Mouse (Mus musculus) ES-Bruce4 (cell line): ENCODE data around the gene Iffo2. TPM values are rescaled to one million over a fixed set of nuclear protein-coding genes. Genes with fewer than 3 reads are reported as not detected.

ENCODE experiments used
- H3K27ac ChIP-seq: 2 replicates; pipeline ENCODE4 v1.5.1; 2012; ENCODE audit warnings: low read length, inconsistent platforms; ENCODE audit not compliant: insufficient read depth
- H3K27me3 ChIP-seq: 2 replicates; pipeline ENCODE4 v1.6.1; 2012; ENCODE audit warnings: mild to moderate bottlenecking, low read length, inconsistent platforms; ENCODE audit not compliant: control insufficient read depth, poor library complexity, insufficient read depth, severe bottlenecking
- H3K36me3 ChIP-seq: 2 replicates; pipeline ENCODE4 v1.6.1; 2012; ENCODE audit warnings: inconsistent platforms, mild to moderate bottlenecking, low read length, moderate library complexity; ENCODE audit not compliant: control insufficient read depth, poor library complexity, insufficient read depth, severe bottlenecking
- H3K4me1 ChIP-seq: one replicate; pipeline ENCODE4 v1.8.1; 2011; ENCODE audit warnings: low read length; ENCODE audit not compliant: control insufficient read depth, insufficient read depth
- H3K4me3 ChIP-seq: 2 replicates; pipeline ENCODE4 v1.5.1; 2011; ENCODE audit warnings: low read depth, mild to moderate bottlenecking, low read length
- H3K9ac ChIP-seq: 2 replicates; pipeline ENCODE4 v1.6.1; 2012; ENCODE audit warnings: low read depth, mild to moderate bottlenecking, inconsistent platforms; ENCODE audit not compliant: poor library complexity, severe bottlenecking
- H3K9me3 ChIP-seq: replicated peaks from 2 replicates; pipeline ENCODE4 v1.6.1; 2012; ENCODE audit warnings: mild to moderate bottlenecking, low read length, inconsistent platforms; ENCODE audit not compliant: control insufficient read depth, poor library complexity, insufficient read depth, severe bottlenecking
- CTCF ChIP-seq: IDR thresholded peaks from one replicate; pipeline ENCODE4 v1.8.1; 2011; ENCODE audit warnings: low read depth, low read length
- EP300 ChIP-seq: IDR thresholded peaks from 2 replicates; pipeline ENCODE4 v1.6.1; 2011; ENCODE audit warnings: low read depth, low read length; ENCODE audit not compliant: insufficient read depth
- POLR2A ChIP-seq: IDR thresholded peaks from one replicate; pipeline ENCODE4 v1.8.1; 2011; ENCODE audit warnings: low read length; ENCODE audit not compliant: insufficient read depth
- polyA plus RNA-seq: library from polyadenylated mRNA; stranded (reverse); fragments of >200 nt; gene quantifications from 2 replicates; pipeline ENCODE4 v1.2.4, GENCODE M21; 2011; ENCODE audit warnings: low read depth; ENCODE audit not compliant: missing spikeins, insufficient read depth, insufficient read length

The Iffo2 gene
- polyA plus RNA-seq, 1 experiment, result 20.5 TPM

DNA sequence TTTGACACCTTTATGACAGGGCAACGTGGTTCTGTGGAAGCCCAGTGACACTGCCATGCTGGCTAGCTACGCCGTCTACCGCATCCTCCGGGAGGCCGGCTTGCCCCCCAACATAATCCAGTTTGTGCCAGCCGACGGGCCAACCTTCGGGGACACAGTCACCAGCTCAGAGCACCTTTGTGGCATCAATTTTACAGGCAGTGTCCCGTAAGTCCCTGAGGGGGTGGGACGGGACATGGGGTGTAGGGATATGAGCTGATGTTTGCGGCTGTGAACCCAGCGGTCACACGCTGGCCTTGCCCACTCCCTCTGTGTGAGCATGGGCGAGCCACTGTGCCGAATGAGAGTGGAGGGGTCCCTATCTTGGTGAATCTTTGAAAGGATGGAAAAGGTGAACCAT lies 108.0 kb downstream of the Iffo2 start:
- Histone ChIP-seq H3K27ac (no peak overlapping the region), H3K9me3 (no peaks in the 10 kb centered on the region), H3K36me3 (no peaks in the 10 kb centered on the region), H3K27me3 (no peaks in the 10 kb centered on the region), H3K4me1 (no peaks in the 10 kb centered on the region), H3K4me3 (no peak overlapping the region), H3K9ac (no peak overlapping the region)
- no peak for TF ChIP-seq EP300
- TF ChIP-seq POLR2A, result no peak
- no peak for TF ChIP-seq CTCF

DNA sequence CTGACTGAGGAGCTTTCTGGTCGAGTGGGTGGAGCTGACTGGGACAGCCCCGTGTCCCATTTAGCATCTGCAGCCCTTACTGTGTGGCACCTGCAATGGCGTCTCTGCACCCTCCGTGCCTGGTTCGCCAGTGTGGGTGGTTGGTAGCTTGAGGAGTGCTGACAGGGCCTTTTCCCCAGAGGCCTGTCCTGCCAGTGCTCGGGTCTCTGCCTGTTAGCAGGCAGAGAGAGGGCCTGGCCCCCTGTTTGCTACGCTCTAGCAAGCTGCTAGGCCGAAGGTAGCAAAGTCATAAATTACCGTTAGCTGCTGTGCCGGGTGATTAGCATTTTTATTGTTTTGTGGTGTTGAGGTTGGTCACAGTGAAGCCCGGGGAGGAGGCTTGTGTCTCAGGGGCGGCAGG lies 109.5 kb downstream of the Iffo2 start:
- Histone ChIP-seq H3K9ac (no peak overlapping the region), H3K36me3 (no peaks in the 10 kb centered on the region), H3K4me3 (no peak overlapping the region), H3K4me1 (no peaks in the 10 kb centered on the region), H3K9me3 (no peaks in the 10 kb centered on the region), H3K27ac (no peak overlapping the region), H3K27me3 (no peaks in the 10 kb centered on the region)
- TF ChIP-seq CTCF, result no peak
- TF ChIP-seq POLR2A, result no peak
- TF ChIP-seq EP300, result no peak

DNA sequence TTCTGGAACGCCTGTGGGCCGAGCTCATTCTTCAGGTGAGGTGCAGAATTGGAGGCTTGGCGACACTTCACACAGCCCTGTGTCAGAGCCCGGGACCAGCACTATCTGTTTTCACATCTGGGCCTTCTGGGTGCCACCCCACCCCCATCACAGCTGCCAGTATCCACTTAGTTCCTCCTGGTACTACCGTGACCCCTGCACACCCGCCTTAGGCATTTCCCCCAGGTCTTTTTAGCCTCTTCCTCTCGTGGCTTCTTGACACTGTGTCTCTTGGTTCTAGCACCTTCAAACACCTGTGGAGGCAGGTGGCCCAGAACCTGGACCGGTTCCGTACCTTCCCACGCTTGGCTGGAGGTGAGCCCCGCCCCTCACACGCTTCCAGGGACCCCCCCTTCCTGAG lies 110.0 kb downstream of the Iffo2 start:
- no peak overlapping the region for H3K4me3 ChIP-seq
- no peaks in the 10 kb centered on the region for H3K27me3 ChIP-seq
- no peaks in the 10 kb centered on the region; the same call in 1 of the 2 replicates for H3K36me3 ChIP-seq
- H3K9me3 ChIP-seq, result no peaks in the 10 kb centered on the region
- H3K27ac ChIP-seq, result no peak overlapping the region
- TF ChIP-seq EP300, result no peak
- no peak for TF ChIP-seq CTCF
- TF ChIP-seq POLR2A, result no peak
- no peaks in the 10 kb centered on the region for H3K4me1 ChIP-seq
- H3K9ac ChIP-seq, result no peak overlapping the region

DNA sequence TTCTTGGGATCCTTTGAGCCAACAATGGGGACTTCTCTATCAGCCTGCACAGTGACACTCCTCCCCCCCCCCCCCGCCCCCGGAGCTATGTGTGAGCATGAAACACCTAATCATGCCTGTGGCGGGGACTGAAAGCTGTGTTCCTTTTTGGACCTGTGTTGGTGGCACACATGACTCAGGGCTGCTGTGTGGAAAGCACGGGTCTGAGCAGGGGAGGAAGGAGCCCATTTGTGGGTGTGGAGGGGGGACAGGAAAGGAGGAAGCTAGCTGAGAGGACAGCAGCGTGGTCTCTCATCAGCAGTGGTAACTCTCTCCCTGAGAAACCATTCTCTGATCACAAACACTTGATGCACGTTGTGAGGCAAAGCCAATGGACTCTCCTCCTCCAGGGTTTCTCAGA lies 110.4 kb downstream of the Iffo2 start:
- Histone ChIP-seq H3K36me3 (no peaks in the 10 kb centered on the region; the same call in 1 of the 2 replicates), H3K4me3 (no peak overlapping the region), H3K27ac (no peak overlapping the region), H3K27me3 (no peaks in the 10 kb centered on the region), H3K9me3 (no peaks in the 10 kb centered on the region), H3K4me1 (no peaks in the 10 kb centered on the region), H3K9ac (no peak overlapping the region)
- no peak for TF ChIP-seq POLR2A
- no peak for TF ChIP-seq EP300
- TF ChIP-seq CTCF, result no peak

DNA sequence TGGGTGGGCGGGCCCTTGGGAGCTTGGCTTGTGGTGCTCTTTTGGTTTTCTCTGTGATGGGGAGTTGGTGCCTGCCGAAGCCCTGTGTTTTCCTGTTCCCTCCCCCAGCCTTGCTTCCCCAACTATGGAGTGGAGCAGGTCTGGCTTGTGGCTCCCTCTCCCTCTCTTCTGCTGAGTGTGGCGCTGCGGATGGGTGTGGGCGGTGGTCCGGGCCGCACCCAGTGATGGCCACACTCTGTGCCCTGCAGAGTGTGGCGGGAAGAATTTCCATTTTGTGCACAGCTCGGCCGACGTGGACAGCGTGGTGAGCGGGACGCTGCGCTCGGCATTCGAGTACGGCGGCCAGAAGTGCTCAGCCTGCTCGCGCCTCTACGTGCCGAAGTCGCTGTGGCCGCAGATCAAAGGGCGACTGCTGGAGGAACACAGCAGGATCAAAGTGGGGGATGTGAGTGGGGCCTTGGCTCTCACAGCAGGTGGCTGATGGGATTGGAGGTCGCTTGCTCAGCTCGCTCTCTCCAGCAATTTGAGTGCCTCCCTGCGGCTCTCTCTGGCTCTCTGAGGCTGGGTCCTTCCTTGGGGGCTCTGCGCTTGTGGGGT lies 111.6 kb downstream of the Iffo2 start:
- Histone ChIP-seq H3K36me3 (no peaks in the 10 kb centered on the region; the same call in 1 of the 2 replicates), H3K9me3 (no peaks in the 10 kb centered on the region), H3K27ac (no peak overlapping the region), H3K4me1 (no peaks in the 10 kb centered on the region), H3K27me3 (no peaks in the 10 kb centered on the region), H3K9ac (no peak overlapping the region), H3K4me3 (peak overlapping the region; percentile 43)
- TF ChIP-seq POLR2A, result no peak
- TF ChIP-seq CTCF, result no peak
- no peak for TF ChIP-seq EP300

DNA sequence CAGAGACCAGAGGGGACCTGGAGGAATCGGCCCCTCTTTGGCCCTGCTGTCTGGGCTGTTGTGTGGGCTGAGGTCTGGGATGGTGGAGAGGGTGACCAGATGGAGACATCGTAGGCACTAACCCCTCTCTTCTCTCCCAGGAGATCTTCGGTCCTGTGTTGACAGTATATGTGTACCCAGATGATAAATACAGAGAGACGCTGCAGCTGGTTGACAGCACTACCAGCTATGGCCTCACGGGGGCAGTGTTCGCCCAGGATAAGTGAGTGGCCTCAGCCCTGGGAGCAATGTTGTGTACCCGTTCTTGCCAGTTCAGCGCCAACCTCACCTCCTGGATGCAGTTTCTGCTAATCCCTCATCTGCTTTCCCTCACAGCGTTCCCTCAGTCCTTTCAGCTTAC lies 113.6 kb downstream of the Iffo2 start:
- TF ChIP-seq CTCF (peak; percentile 98), EP300 (no peak), POLR2A (no peak)
- no peak overlapping the region for H3K27ac ChIP-seq
- H3K9ac ChIP-seq, result no peak overlapping the region
- no peaks in the 10 kb centered on the region for H3K4me1 ChIP-seq
- peaks cover 5% of the 10 kb centered on the region; the same call in 1 of the 2 replicates for H3K36me3 ChIP-seq
- no peaks in the 10 kb centered on the region for H3K27me3 ChIP-seq
- H3K9me3 ChIP-seq, result no peaks in the 10 kb centered on the region
- no peak overlapping the region for H3K4me3 ChIP-seq
